Mouse (Mus musculus) forebrain, embryonic 14.5 days (tissue): ENCODE data around the gene Gpr82. TPM values are rescaled to one million over a fixed set of nuclear protein-coding genes. Genes with fewer than 3 reads are reported as not detected.

Experiments used
- ATAC-seq: fragments of 200-750 bp; cut with Nextera tagmentation; 2 replicates; pipeline ENCODE4 v1.8.0; 2017; ENCODE audit warnings: mild to moderate bottlenecking, moderate library complexity
- DNase-seq: peaks from one replicate; pipeline ENCODE4 v3.0.0-alpha.2; 2015; ENCODE audit warnings: low spot score
- H3K27ac ChIP-seq: fragments of 300-500 bp; sonication (generic); 2 replicates; pipeline ENCODE4 v1.5.1; 2014; ENCODE audit warnings: low read depth, mild to moderate bottlenecking, control low read depth, low read length, moderate library complexity
- H3K27me3 ChIP-seq: fragments of 300-500 bp; sonication (generic); replicated peaks from 2 replicates; pipeline ENCODE4 v1.6.1; 2014; ENCODE audit warnings: low read length, control low read depth, mixed read lengths; ENCODE audit not compliant: control insufficient read depth, insufficient read depth
- H3K36me3 ChIP-seq: fragments of 300-500 bp; sonication (generic); 2 replicates; pipeline ENCODE4 v1.6.1; 2014; ENCODE audit warnings: low read length, control low read depth; ENCODE audit not compliant: control insufficient read depth, insufficient read depth
- H3K4me1 ChIP-seq: fragments of 300-500 bp; sonication (generic); 2 replicates; pipeline ENCODE4 v1.6.1; 2014; ENCODE audit warnings: antibody characterized with exemption, low read length, control low read depth; ENCODE audit not compliant: control insufficient read depth, insufficient read depth
- H3K4me2 ChIP-seq: fragments of 300-500 bp; sonication (generic); 2 replicates; pipeline ENCODE4 v1.6.1; 2014; ENCODE audit warnings: mild to moderate bottlenecking, control low read depth, low read length
- H3K4me3 ChIP-seq: fragments of 300-500 bp; sonication (generic); 2 replicates; pipeline ENCODE4 v1.5.1; 2014; ENCODE audit warnings: low read depth, low read length, control low read depth
- H3K9ac ChIP-seq: fragments of 300-500 bp; sonication (generic); 2 replicates; pipeline ENCODE4 v1.6.1; 2014; ENCODE audit warnings: mild to moderate bottlenecking, low read length, control low read depth, moderate library complexity
- H3K9me3 ChIP-seq: fragments of 300-500 bp; sonication (generic); replicated peaks from 2 replicates; pipeline ENCODE4 v1.6.1; 2016; ENCODE audit warnings: low read length, control low read depth, mixed read lengths; ENCODE audit not compliant: control insufficient read depth
- WGBS: fragments of 180-500 bp; shearing (Covaris S2); extraction: QIAGEN DNeasy Blood & Tissue Kit; methylation state at CpG from one replicate; pipeline ENCODE4 v1.1.7; 2014; 5-methylcytosine and 5-hydroxymethylcytosine counted together
- polyA plus RNA-seq: library from polyadenylated mRNA; unstranded; fragments of >200 nt; fragmentation: Nextera tagmentation; extraction: Ambion mirVana; gene quantifications from 2 replicates; pipeline ENCODE4 v1.2.1, GENCODE M21; 2014

Gpr82 gene
- 0.13 and 0.36 TPM in 2 replicates for polyA plus RNA-seq

- Histone ChIP-seq H3K9ac (no peak within 1 kb of the TSS), H3K9me3 (no peaks in the 10 kb centered on the region), H3K4me2 (no peak within 1 kb of the TSS), H3K4me3 (no peak within 1 kb of the TSS), H3K36me3 (no peaks in the 10 kb centered on the region), H3K27ac (no peak within 1 kb of the TSS), H3K4me1 (no peaks in the 10 kb centered on the region), H3K27me3 (no peaks in the 10 kb centered on the region)
- ATAC-seq, result no peak
- WGBS, result 95% methylated on average over 5 of the region's 5 CpGs
- DNase-seq, result no peak
Observed at GRCm38 (mm10) chrX:13661063-13661462, at the start of gene Gpr82. Gene Gpr82 (plus strand): TSS chrX:13661363.

GRCm38 (mm10) chrX:13612115-13612514 is 49.0 kb upstream of the Gpr82 start:
- H3K27me3 ChIP-seq, result no peaks in the 10 kb centered on the region
- DNase-seq (no peak), ATAC-seq (no peak)
- H3K4me2 ChIP-seq, result no peak overlapping the region
- H3K36me3 ChIP-seq, result no peaks in the 10 kb centered on the region
- 69% methylated on average over 2 of the region's 2 CpGs for WGBS
- no peak overlapping the region for H3K27ac ChIP-seq
- no peaks in the 10 kb centered on the region for H3K4me1 ChIP-seq
- no peak overlapping the region for H3K9ac ChIP-seq
- H3K9me3 ChIP-seq, result no peaks in the 10 kb centered on the region
- no peak overlapping the region for H3K4me3 ChIP-seq

GRCm38 (mm10) chrX:13616726-13617125 is 44.4 kb upstream of the Gpr82 start:
- WGBS, result 60% methylated on average over 1 of the region's 1 CpGs
- no peak for DNase-seq
- no peaks in the 10 kb centered on the region for H3K9me3 ChIP-seq

GRCm38 (mm10) chrX:13617294-13617693 is 43.9 kb upstream of the Gpr82 start:
- WGBS, result 94% methylated on average over 1 of the region's 1 CpGs

More at GRCm38 (mm10) chrX:13616726-13617125, 44.4 kb upstream of the Gpr82 start:
- Histone ChIP-seq H3K4me3 (no peak overlapping the region), H3K36me3 (no peaks in the 10 kb centered on the region), H3K4me1 (no peaks in the 10 kb centered on the region), H3K9ac (no peak overlapping the region), H3K27me3 (no peaks in the 10 kb centered on the region), H3K4me2 (no peak overlapping the region), H3K27ac (no peak overlapping the region)
- no peak for ATAC-seq

GRCm38 (mm10) chrX:13618476-13618875 is 42.7 kb upstream of the Gpr82 start:
- Histone ChIP-seq H3K4me3 (no peak overlapping the region), H3K4me1 (no peaks in the 10 kb centered on the region), H3K4me2 (no peak overlapping the region), H3K27me3 (no peaks in the 10 kb centered on the region), H3K36me3 (no peaks in the 10 kb centered on the region), H3K9ac (no peak overlapping the region), H3K27ac (no peak overlapping the region), H3K9me3 (no peaks in the 10 kb centered on the region)
- no peak for DNase-seq
- no peak for ATAC-seq
- WGBS, result 76% methylated on average over 4 of the region's 4 CpGs

More at GRCm38 (mm10) chrX:13617294-13617693, 43.9 kb upstream of the Gpr82 start:
- Histone ChIP-seq H3K4me2 (no peak overlapping the region), H3K27me3 (no peaks in the 10 kb centered on the region), H3K27ac (no peak overlapping the region), H3K4me3 (no peak overlapping the region), H3K9me3 (no peaks in the 10 kb centered on the region), H3K36me3 (no peaks in the 10 kb centered on the region), H3K4me1 (no peaks in the 10 kb centered on the region), H3K9ac (no peak overlapping the region)
- DNase-seq, result no peak
- no peak for ATAC-seq

GRCm38 (mm10) chrX:13621473-13621872 is 39.7 kb upstream of the Gpr82 start:
- Histone ChIP-seq H3K27me3 (no peaks in the 10 kb centered on the region), H3K9me3 (no peaks in the 10 kb centered on the region), H3K36me3 (no peaks in the 10 kb centered on the region), H3K4me1 (no peaks in the 10 kb centered on the region), H3K4me2 (no peak overlapping the region), H3K4me3 (no peak overlapping the region), H3K9ac (no peak overlapping the region), H3K27ac (no peak overlapping the region)
- ATAC-seq (no peak), DNase-seq (no peak)
- 87% methylated on average over 4 of the region's 4 CpGs for WGBS

GRCm38 (mm10) chrX:13622654-13623053 is 38.5 kb upstream of the Gpr82 start:
- H3K27ac ChIP-seq, result no peak overlapping the region
- H3K36me3 ChIP-seq, result no peaks in the 10 kb centered on the region
- no peaks in the 10 kb centered on the region for H3K9me3 ChIP-seq
- no peaks in the 10 kb centered on the region for H3K27me3 ChIP-seq
- H3K4me3 ChIP-seq, result no peak overlapping the region
- 85% methylated on average over 5 of the region's 5 CpGs for WGBS
- no peaks in the 10 kb centered on the region for H3K4me1 ChIP-seq
- DNase-seq (no peak), ATAC-seq (no peak)
- H3K9ac ChIP-seq, result no peak overlapping the region
- no peak overlapping the region for H3K4me2 ChIP-seq

GRCm38 (mm10) chrX:13631599-13632283 is 29.4 kb upstream of the Gpr82 start, which contains the start of gene Gpr34:
Gene Gpr34 (plus strand): TSS chrX:13632089.
- no peak for DNase-seq
- H3K27ac ChIP-seq, result no peak within 1 kb of the TSS
- ATAC-seq, result no peak
- H3K27me3 ChIP-seq, result no peaks in the 10 kb centered on the region
- 66% methylated on average over 5 of the region's 5 CpGs for WGBS
- no peak within 1 kb of the TSS for H3K9ac ChIP-seq
- no peak within 1 kb of the TSS for H3K4me2 ChIP-seq
- H3K9me3 ChIP-seq, result no peaks in the 10 kb centered on the region
- H3K4me1 ChIP-seq, result no peaks in the 10 kb centered on the region
- H3K36me3 ChIP-seq, result no peaks in the 10 kb centered on the region
- no peak within 1 kb of the TSS for H3K4me3 ChIP-seq

- H3K9ac ChIP-seq, result no peak overlapping the region
- WGBS, result 98% methylated on average over 1 of the region's 1 CpGs
- DNase-seq (no peak), ATAC-seq (no peak)
- no peak overlapping the region for H3K4me3 ChIP-seq
- no peaks in the 10 kb centered on the region for H3K4me1 ChIP-seq
- no peak overlapping the region for H3K4me2 ChIP-seq
- no peak overlapping the region for H3K27ac ChIP-seq
- H3K36me3 ChIP-seq, result no peaks in the 10 kb centered on the region
- H3K27me3 ChIP-seq, result no peaks in the 10 kb centered on the region
- H3K9me3 ChIP-seq, result no peaks in the 10 kb centered on the region
Observed at GRCm38 (mm10) chrX:13636398-13636797, 24.8 kb upstream of the Gpr82 start.
